Mouse (Mus musculus) B cell, adult (primary cell): ENCODE data around the gene Mylk. TPM values are rescaled to one million over a fixed set of nuclear protein-coding genes. Genes with fewer than 3 reads are reported as not detected.

Source experiments
- total RNA-seq: library from RNA; stranded (reverse); gene quantifications from 4 replicates; pipeline ENCODE4 v1.2.4, GENCODE M21; 2023; ENCODE audit not compliant: inconsistent age

Gene Mylk
- 0.21 to 1.1 TPM (median 0.42 TPM) in 4 replicates for total RNA-seq

GRCm38 (mm10) chr16:34745065-34745585 is at the start of gene Mylk:
TSS of gene Mylk (plus strand) at chr16:34745210.

GRCm38 (mm10) chr16:35022242-35023137 is 277.5 kb downstream of the Mylk start, which contains the start of gene Hacd2:
TSS of gene Hacd2 (plus strand) at chr16:35022428.

Other genes starting within 250 kb of the Mylk start
- 3.7 to 5.5 TPM (median 4.8 TPM) in 4 replicates for gene Kalrn, start 171.7 kb upstream of the Mylk start, total RNA-seq
- not detected in 4 replicates for gene Ropn1, start 95.3 kb upstream of the Mylk start, total RNA-seq
- gene Ccdc14, start 54.6 kb upstream of the Mylk start, total RNA-seq = 2.6 to 4.2 TPM (median 3.6 TPM) in 4 replicates